Mouse (Mus musculus) testis, postnatal 10 days (tissue): ENCODE data around the gene Sult2a1.
"Not testable (repeated sequence)": the region's sequence is repeated elsewhere in the genome, so short reads cannot be mapped to it uniquely, and the experiment has no call there.

Source experiments
- DNase-seq: peaks from one replicate; pipeline ENCODE4 v3.0.0; 2021; ENCODE audit warnings: low spot score

Sult2a1 gene

GRCm38 (mm10) chr7:13837309-13837708 is at the start of gene Sult2a1:
TSS of gene Sult2a1 (minus strand) at chr7:13837409.
- not testable (repeated sequence) for DNase-seq

GRCm38 (mm10) chr7:13813913-13814312 is 23.3 kb downstream of the Sult2a1 start:
- DNase-seq, result no peak
